Mouse (Mus musculus): ENCODE data around the gene Gabrr1.
"Not testable (repeated sequence)": the region's sequence is repeated elsewhere in the genome, so short reads cannot be mapped to it uniquely, and the experiment has no call there.

Gene Gabrr1

DNA sequence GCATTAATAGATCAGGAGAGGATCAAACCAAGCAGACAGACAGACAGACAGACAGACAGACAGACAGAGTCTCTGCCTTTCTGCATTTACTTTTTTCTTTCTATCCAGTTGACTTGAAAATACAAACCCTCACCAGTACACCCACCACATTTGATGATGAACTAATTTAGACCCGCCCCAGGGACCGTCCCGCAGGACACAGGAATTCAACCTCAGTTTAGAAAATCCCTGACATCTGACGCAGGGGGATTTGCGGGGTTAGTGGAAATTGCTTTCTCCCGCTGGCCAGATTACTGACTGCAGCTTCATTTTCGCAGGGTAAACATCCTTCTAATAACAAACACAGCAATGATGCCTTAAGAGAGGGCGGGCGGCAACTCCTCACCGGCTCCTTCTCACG lies at the start of gene Gabrr1:
Gabrr1 (plus strand) TSS at position 301 of the 400 bp plus-strand sequence.
- DNase-seq (ENCODE audit: low spot score) = no peak

DNA sequence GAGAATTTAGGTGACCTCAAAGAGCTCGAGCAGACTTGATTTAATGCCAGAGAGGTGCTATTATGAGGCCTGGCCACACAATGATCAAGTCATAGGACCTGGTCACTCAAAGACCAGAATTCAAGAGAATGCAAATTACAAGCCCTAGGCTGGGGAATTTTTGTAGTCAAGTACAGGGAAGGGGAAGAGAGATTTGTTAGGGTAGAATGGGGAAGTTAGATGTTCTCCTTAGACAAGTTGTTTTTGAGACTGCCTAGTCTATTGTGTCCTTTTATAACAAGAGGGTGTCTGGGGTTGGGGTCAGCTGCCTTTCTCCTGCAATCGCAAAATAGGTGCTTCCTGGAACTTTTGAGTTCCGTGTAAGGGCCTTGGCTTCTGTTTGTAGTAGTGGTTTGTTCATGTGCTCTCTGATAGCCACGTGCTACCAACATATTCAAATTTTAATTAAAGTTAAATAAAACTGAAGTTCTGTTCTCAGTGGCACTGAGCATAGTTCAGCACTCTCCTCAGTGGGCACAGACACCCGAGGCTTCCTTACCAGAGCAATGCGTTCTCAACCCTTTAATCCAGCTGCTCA lies 33.1 kb upstream of the Gabrr1 start:
- no peak for DNase-seq (ENCODE audit: low spot score)

DNA sequence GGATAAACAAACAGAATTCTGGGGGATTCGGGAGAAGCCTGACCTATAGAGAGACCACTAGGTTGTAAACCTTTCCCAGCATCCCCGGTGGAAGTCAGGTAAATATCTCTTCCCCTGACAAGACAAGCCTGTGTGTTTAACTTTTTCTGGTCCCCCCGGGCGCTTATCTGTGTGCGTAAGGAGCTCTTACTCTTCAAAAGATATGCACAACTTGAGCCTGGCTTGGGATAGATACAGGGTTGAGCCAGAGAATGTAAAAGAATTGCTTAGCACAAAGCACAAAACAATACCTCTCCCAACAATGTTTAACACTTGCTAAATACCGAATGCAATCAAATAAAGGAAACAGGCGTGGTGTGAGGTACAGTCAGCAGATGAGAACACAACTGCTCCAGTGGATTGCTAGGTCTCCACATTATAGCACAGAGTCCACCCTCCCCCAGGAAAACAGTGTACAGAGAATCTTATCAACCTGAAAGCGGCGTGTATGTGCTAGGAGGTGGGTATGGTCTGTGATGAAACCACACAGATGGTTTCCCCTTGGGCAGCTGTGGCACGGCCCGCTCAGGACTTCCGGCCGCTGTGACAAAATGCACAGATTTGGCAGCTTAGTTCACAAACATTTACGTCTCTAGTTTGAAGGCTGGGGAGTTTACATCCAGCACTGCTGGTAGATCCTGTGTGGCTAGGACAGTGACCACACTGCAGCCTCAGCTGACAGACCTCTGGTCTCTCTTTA lies 22.4 kb upstream of the Gabrr1 start:
- DNase-seq (ENCODE audit: low spot score) = no peak

DNA sequence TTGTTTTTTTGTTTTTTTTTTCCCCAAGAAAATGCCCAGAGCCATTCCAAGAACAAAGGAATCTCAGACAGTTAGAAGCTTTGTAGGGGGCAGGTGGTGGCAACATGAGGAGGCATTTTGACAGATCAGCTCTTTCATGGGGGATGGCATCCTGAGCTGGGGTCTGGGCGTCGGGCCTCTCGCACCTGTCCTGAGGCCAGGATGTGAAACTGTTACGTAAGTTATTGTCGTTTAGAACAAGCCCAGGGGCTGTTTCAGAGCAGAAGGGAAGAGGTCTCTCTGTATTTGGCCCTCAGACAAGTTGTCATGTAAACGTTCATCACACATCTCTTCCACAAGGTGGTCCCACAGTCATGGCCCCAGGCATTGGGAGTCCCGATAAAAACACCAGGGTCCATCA lies 21.5 kb upstream of the Gabrr1 start:
- DNase-seq (ENCODE audit: low spot score) = no peak

DNA sequence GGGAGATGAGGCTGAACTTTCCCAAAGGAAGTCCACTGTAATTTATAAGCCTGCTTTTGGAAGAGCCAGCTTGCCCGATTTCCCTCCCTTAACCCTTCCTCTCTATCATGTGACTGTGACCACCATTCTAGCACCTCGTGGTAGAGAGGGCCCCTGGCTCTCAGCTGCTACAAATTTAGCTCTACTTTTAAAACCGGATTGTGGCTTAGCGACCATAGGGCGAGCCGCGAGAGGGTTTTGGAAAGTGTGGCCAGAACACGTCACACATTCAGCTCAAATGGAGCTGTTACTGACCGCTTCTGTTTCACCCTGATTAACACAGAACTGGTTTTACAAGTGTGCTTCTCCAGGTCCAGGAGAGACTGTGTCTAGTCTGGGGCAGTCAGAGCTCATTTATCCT lies 21.0 kb upstream of the Gabrr1 start:
- no peak for DNase-seq (ENCODE audit: low spot score)

DNA sequence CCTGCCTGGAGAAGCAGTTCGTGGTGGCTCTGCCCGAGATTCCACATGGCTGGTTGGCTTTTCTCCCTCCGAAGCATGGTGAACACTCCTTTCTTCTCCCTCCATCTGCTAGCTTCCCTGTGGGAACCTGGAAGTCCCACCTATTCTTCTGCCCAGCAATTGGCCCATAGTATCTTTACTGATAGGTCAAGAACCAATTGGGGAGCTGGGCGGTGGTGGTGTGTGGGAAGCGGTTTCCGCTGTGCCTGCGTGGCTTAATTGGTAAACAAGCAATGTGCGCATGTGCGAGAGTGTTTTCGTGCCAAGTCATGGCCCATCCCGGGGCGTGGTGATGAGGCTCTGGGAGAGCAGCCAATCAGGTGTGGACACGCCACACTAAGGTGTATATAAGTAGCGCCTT lies 19.5 kb upstream of the Gabrr1 start:
- not testable (repeated sequence) for DNase-seq (ENCODE audit: low spot score)

DNA sequence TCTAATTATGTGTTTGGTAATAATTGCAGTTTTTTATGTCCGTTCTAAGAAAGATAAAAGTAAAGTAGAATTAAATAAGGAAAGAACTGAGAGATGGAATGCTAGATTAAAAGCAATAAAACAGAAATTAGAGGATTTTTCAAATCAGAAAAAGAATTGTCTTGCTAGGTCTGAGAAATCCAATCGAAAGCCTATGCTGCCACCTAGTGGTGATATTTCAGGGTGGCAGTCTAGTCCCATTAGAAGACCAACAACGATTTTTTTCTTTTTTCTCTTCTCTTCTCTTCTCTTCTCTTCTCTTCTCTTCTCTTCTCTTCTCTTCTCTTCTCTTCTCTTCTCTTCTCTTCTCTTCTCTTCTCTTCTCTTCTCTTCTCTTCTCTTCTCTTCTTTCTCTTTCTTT lies 13.2 kb upstream of the Gabrr1 start:
- DNase-seq (ENCODE audit: low spot score) = peak; percentile 19

DNA sequence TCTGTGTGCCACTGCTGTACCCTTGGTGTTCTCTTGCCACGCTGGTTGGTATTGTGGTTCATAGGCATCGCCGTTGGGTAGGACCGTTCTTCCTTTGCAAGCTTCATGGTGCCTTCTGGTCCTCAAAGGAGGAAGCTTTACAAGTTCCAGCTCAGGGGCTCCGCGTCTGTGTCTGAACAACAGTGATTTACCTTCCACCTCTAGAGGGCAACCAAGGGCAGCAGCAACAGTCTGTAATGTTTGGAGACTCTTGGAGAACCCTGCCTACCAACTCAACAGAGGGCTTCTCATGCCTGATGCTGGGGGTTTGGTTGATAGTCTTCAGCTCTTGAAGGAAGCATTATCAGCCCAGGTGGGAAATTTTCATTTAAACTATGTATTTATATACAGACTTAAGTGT lies 7.8 kb upstream of the Gabrr1 start:
- DNase-seq (ENCODE audit: low spot score) = no peak

DNA sequence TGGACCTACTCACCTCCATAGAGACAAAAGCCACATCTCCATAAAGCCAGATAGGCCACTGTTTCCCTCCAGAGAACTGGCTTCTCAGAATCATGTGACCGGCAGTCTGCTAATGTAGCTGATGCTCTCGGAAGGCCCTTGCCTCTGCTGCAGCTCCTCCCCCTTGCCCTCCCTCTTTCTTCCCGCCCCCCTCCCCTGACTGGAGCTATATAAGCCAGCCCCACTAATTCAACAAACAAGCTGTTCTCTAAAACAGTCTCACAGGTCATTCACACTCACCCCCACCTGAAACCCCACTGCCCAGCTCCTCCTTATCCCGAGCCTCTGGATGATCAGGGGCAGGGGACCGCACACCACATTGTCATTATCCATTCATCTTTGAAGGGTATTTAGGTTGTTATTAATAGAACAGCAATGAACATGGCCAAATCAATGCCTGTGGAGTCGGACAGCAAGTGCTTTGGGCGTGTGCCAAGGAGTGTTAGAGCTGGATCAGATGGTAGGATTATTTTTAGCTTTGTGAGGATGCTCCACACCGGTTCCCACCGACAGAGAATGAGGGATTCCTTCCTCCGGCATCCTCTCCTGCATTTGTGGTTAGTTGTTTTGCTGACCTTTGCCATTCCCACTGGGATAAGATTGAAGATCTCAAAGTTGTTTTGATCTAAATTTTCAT lies 6.8 kb upstream of the Gabrr1 start:
- no peak for DNase-seq (ENCODE audit: low spot score)

DNA sequence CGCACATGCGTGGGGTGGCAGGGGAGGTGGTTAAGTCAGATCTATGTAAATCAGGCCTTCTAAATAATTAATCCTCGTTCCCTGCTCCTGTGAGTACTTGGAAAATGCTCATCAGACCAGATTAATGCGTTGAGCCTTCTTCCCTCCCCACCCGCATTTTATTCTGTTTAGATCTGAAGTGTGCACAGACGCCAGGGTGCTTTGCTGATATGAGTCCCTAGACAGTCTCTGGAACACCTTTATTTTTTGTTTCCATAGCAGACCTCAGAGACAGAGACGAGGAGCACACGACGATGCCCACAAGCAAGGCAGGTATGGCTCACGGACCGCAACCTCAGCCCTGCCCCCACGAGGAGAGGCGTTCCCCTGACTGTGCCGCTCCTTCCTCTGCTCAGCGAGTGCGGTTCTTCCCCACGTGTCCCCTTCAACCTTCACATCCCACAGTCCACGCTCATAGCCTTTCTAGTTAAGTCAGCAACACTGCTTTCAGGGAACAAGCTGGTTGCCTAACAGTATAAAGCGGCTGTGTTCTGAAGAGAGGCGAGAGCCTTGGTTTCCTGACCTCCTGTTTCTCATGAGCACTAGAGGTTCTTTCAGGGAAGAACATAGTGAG lies 14.5 kb downstream of the Gabrr1 start:
- DNase-seq (ENCODE audit: low spot score) = no peak

DNA sequence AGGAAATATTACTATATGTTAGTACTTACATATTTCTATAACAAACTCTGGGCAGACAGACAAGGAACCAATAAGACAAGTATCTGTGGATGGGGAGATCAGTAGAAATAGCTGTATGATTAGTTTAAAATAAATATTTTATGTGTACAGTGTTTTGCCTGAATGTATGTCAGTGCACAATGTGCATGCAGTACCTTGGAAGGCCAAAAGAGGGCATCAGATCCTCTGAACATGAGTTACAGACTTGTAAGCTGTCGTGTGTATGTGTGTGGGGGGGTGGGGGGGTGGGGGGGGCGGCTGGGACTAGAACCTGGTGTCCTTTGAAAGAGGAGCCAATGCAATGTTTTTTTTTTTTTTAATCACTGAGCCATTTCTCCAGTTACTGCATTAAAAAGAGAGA lies 15.5 kb downstream of the Gabrr1 start:
- no peak for DNase-seq (ENCODE audit: low spot score)

DNA sequence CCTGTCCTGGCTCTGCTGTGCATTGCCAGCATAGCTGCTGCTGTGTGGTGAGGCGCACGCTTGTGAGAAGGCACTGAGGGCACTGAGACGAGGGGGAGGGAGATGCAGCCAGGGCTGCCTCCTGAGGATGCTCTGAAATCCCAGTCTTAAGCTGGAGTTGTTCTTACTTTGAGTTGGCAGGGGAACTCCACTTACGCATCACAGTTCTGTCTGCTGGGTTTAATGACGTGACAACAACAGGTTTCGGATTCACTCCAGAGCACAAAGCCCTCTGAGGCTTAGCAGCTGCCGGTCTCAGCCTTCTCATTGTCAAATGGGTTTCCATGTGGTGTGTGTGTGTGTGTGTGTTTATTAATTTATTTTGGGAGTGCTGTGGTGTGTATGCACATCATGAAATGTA lies 16.8 kb downstream of the Gabrr1 start:
- DNase-seq (ENCODE audit: low spot score) = no peak

DNA sequence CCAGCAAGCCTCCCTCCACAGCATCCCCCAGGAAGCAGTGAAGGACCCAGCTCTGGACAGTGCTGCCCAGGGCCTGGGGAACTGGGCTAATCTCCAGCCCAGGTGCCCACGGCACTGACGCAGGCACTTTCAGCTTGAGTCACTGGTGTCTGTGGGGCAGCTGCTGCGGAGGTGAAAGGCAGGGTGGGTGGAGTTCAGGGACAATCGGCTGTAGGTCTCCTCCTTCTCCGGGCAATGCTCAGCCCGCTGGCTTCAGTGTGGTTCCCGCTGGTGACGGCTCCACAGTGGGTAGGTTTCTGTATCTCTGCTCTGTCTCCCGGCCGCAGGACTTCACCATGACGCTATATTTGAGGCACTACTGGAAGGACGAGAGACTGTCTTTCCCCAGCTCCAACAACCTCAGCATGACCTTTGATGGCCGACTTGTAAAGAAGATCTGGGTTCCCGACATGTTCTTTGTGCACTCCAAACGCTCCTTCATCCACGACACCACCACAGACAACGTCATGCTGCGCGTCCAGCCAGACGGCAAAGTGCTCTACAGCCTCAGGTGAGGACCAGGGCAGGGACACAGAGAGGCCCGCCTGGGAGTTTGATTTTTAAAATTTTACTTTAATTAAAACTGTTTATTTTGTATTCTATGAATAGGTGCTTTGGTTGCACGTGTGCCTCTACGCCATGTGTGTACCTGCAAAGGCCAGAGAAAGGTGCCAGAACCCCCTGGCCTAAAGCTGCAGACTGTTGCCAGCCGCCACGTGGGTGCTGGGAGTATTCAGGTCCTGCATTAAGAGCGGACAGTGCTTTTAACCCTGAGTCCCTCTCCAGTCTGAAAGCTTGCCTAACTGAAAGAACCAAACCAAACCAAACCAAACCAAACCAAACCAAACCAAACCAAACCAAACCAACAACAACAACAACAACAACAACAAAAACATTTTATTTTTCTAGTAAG lies 20.0 kb downstream of the Gabrr1 start:
- no peak for DNase-seq (ENCODE audit: low spot score)

DNA sequence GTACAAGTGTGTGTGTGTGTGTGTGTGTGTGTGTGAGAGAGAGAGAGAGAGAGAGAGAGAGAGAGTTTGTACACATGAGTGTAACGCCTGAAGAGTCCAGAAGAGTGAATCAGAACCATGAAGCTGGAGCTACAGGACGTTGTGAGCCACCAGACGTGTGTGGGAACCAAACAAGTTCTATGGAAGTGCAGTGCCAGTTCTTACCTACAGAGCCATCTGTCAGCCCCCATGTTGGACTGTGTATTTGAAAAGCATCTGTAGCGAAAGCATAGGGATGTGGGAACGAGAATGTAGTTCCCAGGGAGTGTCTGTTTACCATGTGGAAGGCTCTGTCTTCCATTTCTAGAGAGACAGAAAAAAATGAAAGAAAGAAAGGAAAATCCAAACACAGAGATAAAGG lies 51.2 kb downstream of the Gabrr1 start:
- DNase-seq (ENCODE audit: low spot score) = no peak

DNA sequence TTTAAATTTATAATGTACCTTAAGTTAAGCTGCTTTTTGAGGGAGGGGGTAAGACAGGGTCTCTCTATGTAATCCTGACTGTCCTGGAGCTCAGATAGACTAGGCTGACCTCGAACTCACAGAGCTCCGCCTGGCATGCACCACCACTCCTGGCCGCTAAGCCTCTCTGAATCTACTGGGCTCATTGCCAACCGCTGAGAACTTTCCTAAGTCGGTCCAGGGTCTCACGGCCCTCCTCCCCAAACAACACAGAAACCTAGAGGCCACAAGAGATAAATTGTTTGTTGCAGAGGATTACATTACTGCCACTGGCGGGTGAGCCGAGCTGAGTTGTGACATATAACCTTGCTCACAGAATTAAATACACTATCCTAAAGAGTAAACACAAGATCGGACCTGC lies 55.8 kb downstream of the Gabrr1 start:
- DNase-seq (ENCODE audit: low spot score) = no peak

DNA sequence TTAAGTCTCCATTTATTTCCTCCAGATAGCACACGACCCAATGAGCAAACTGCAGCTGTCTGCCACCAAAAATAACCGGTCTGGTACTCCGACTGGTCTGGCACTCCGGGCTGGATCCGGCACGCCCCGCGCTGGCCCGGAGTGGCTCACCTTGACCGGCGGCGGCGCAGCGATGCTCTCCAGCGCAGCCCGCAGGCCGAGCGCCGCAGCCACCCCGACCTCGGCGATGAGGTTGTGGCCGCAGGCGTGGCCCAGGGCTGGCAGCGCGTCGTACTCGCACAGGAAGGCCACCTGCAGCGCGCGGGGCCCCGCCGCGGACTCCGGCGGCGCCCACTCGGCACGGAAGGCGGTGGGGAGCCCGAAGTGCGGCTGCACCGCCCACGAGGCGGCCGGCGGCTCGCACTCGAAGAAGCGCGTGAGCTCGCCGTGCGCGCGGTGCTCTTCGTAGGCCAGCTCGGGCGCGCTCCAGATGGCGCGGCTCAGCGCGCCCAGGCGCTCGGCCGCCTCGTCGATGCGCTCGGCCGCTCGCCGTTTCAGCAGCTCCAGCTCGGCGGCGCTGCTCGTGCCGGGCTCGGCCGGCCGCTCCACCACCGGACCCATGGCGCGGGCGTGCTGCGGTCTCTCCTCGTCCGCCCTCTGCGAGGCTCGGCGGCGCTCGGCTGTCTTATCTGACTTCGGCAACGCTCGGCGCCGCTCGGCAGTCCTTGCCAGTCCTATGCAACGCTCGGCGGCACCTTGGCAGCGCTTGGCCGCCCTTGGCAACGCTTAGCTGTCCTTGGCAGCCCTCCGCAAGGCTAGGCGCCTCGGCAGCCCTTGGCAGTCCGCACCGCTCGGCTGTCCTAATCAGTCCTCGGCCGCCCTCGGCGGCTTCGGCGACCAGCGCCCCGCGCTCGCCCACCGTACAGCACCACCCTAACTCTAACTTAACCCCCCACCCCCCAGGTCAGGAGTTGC lies 56.7 kb downstream of the Gabrr1 start:
- peak; percentile 71 for DNase-seq (ENCODE audit: low spot score)

DNA sequence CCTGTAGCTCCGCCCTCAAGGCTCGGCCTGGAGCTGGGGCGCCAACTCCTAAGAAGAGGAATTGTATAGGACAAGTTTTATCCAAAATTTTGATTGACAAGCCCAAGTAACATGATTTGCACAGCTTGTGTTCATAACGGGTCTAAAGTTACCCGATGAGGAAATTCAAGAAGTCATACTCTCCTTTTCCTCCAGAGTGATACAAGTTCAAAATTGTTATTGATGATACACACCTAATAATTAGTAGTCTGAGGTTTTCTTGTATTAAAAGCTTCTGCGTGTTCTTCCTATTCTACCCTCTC lies 57.4 kb downstream of the Gabrr1 start, which contains the start of gene Pm20d2:
Pm20d2 (minus strand) TSS at position 3 of the 302 bp plus-strand sequence.
- DNase-seq (ENCODE audit: low spot score) = no peak

DNA sequence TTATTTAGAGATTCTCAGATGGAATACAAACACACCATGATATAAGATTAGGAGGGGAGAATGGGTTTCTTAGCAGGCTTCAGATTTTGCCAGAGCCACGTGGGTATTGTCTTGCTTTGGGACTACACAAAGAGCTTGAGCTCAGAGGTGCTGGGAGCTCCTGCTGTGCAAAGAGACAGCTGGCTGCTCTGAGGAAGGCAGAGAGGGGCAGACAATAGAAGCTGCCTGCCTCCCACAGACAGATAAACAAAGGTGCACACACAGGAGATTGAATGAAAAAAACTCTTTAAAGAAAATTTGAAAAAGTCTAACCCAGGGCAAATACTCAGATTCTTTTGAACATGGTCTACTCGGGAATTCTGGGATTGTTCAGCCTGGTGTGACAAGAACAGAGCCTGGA lies 65.8 kb downstream of the Gabrr1 start:
- DNase-seq (ENCODE audit: low spot score) = no peak

DNA sequence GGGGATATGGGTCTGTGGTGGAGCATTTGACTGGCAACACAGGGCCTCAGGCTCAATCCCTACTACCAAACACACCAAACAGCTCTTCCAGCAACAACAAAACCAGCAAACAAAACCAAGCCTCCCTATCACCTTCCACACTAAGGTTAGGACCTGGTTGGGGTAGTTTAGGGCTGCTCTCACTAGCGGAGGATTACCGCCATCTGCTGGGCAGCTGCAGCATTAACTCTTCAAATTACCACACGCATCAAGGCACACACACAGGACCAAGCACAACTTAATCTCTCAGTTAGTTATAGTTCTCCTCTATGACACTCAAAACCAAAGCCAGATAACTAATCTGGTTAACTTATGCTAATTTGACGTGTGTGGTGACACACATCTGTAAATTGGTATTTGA lies 72.4 kb downstream of the Gabrr1 start:
- no peak for DNase-seq (ENCODE audit: low spot score)

DNA sequence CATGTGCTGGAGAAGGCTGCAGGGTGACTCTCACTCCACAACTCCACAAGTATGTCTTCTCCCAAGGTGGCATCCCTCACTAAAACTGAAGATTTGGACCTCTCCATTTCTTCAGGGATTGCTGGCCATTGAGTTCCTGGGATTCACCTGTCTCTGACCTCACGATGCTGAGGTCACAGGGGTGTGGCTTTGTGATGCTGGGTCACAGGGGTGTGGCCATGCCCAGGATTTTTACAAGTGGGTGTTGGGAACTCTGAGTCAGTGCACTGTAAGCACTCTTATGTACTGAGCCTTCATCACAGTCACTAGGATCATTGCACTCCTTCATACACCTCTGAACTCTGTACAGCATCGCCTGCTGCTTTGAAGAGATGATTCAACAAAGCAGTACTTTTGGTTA lies 75.2 kb downstream of the Gabrr1 start:
- no peak for DNase-seq (ENCODE audit: low spot score)

Data from yolk sac, embryonic 10.5 days (tissue).